Mouse (Mus musculus): ENCODE results near the gene Cd3d.

GRCm38 (mm10) chr9:45009180-45010078, 27.8 kb downstream of the Cd3d start, which contains the start of gene Cd3e:
- TF ChIP-seq CTCF (IDR thresholded peaks at IDR 0.05; ENCODE audit: low read depth) (no peak), EP300 (IDR thresholded peaks at IDR 0.05; ENCODE audit: low read depth) (no peak)
